Mouse (Mus musculus) MEL-GATA-1-ER (cell line): Measurements from ENCODE around the gene Kcna6.

Experiments
- DNase-seq: peaks from one replicate; pipeline ENCODE4 v3.0.0-alpha.2; 2012; ENCODE audit warnings: low read depth; ENCODE audit errors: extremely low read depth

Gene Kcna6

DNA sequence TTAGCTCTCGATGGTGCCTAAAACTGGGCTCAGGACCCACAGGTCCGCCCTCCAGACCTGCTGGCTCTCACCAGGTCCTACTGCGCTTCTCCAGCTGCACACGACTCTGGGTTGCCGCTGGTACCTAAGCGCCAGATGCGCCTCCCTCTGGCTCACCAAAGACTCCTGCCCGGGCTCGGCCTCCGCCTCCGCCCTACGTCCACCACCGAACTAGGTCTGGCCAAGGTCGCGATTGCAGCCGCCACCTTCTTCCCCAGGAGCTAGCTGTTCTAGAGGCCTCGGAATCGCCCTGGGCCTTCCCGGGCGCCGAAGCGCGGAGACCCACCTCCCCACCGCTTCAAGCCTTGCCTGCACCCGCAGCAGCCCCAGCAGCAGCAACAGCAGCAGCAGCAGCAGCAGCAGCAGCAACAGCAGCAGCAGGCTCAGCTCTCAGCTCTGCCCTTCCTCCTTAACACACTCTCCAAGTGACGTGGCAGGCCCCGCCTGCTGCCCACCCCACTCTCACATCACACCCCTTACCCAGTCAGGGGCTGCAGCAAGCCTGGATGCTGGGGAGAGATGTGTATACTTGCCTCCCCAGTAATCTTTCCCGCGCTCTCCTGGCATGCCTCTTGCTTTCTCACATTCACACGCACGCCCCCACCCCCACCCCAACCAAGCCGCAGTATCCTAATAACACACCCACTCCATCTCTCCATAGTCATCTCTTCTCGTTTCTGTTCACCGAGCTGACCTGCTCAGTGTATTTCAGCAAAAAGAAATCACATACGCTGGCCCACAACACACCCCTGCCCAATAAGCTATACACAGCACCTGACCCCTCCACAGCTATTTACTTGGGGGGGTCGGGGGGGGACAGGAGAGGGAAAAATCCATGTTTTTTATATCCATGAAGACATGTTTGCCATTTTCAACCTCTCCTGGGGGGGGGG is at the start of gene Kcna6:
Gene Kcna6, minus strand, starts transcription at position 464 of the 932 bp plus-strand sequence.
- no peak for DNase-seq

DNA sequence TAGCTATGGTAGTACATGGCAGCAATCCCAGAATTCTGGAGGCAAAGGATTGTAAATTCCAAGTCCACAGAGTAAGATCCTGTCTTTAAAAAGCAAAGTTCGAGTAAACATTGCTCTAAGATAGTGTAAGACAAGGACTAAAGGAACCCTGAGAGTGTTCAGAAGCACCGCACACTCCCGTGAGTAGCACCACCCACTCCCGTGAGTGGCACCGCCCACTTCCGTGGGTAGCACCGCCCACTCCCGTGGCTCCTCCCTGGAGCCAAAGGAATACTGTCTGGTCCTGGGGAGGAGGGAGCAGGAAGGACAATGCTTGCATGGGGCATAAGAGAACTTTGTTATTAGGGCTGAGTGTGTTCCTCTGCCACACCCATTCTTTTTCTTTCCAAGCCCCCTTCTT is 48.4 kb upstream of the Kcna6 start:
- DNase-seq = no peak

DNA sequence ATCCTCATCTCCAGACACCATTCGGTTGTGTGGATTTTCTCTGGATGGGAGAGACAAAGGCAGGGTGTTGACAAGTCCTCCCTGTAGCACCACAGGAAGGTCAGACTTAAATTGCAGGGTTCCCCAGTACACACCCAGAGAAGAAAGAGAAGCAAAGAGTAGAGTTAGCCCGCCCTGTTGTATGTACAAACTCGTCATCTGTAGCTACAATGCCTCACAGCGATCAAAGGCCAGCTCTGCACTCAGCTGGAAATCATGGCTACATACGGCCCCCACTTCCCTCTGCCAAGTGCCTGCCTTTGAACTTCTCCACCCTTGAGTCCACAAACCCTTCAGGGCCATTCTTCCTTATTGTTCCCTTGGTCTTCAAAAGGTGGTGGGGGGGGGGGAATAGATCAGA is 43.7 kb upstream of the Kcna6 start:
- no peak for DNase-seq

DNA sequence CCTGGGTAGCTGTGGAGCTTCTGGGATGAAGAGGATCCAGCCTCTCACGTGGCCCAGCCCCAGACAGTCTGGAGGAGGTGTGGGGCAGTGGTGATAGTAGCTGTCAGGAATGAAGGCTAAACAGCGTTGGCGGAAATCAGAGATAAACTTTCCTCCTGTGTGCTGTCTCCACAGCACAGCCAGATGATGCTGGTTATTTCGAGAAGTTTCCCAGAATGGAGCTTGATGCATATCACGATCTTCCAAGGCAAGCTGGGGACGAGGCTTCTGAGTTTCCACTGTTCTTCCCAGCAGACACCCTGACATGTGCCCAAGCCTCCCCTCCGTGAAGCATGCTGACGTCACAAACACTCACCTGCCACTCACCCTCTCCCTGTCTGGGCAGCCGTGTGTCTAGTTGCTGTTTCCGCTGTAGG is 43.2 kb upstream of the Kcna6 start:
- DNase-seq = no peak

DNA sequence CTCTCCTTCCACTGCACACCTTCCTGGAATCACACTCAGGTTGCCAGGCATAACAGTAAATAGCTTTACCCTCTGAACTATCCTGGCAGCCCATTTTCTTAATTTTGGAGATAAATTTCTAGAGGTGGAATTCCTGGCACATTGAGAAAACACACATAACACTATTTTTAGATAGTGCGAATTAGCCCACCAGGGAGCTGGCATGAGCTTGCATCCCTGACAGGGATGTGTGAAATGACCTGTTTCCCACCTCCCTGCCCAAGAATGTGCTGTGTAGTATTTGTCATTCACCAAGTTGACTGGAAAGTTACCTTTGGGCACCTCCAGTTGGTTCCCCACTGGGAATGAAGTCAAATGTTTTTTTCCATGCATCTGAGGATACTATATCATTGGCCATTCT is 42.6 kb upstream of the Kcna6 start:
- no peak for DNase-seq

DNA sequence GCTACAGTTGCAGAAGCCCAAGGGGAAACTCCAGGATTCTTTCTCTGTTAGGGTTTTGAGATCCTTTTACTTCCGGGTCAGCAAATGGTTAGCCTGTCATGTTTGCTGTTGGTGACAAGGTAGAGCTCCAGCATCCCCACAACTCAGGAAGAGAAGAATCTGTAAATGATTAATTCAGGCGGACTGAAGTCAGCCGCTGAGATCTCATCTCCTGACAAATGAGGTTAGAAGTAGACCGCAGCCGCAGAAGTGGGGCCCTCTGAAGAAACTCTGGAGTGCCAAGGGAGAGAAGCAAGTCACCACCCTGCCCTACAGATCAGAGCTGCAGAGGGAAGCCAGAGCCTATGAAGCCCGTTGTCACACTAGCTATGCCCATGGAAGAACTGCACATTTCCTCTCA is 37.4 kb upstream of the Kcna6 start:
- no peak for DNase-seq

DNA sequence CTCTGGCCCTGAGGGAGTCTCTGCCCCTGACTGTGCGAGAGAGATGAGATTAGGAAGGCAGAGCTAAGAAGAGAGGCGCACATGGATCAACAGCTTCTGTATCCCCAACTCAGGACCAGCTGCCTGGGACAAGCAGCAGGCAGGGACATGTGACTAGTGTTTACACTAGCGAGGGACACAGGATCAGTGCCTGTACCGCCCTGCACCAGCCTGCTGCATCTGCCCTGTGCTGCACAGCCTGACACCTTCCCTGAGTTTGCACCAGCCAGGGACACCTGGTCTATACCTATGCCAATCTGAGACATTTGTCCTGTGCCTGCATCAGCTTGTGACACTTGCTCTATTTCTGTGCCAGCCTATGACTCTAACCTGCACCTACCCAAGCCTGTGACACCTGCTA is 33.4 kb upstream of the Kcna6 start:
- DNase-seq = no peak

DNA sequence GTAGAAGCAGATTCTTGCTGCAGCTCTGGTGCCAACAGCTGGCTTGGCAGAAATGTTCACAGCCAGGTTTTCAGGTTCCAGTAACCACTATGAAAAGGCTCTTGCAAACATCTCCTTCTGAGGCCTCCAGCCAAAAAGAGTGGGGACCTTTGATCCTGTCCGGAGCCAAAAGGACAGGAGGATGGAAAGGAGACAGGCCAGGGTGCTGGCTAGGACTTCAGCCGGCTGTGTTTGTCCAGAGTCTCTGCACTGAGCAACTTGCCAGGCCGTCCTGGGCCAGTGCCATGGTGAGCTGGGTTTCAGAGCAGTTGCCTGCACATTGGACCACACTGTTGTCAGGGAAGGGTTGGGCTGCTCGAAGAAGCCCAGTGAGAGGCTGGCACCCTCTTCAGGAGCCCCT is 31.9 kb upstream of the Kcna6 start:
- DNase-seq = no peak

DNA sequence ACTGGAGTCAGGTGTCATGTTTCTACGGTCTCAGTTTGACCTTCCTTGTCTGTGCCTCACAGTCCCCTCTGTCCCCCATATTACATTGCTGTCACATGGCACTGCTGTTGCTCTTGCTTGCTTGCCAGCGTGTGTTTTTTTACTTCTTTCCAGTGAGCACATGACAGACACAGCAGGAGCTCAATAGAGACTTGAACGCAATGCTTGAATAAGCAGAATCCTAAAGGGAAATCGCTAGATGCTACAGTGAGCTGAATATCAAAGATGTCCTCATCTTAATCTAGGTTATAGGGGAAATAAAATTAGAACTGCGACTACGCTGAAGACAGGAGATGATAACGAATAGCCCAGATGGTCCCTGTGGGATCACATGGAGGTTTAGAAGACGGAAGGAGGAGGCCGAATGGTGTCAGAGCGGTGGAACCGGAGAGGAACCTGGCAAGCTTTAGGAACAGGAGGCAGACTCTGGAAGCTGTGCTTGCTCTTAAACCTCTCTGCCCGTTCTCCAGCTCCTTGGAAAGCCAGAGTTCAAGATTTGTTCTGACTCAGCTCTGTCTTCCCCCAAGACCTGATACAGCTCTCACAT is 29.8 kb upstream of the Kcna6 start:
- DNase-seq = no peak

DNA sequence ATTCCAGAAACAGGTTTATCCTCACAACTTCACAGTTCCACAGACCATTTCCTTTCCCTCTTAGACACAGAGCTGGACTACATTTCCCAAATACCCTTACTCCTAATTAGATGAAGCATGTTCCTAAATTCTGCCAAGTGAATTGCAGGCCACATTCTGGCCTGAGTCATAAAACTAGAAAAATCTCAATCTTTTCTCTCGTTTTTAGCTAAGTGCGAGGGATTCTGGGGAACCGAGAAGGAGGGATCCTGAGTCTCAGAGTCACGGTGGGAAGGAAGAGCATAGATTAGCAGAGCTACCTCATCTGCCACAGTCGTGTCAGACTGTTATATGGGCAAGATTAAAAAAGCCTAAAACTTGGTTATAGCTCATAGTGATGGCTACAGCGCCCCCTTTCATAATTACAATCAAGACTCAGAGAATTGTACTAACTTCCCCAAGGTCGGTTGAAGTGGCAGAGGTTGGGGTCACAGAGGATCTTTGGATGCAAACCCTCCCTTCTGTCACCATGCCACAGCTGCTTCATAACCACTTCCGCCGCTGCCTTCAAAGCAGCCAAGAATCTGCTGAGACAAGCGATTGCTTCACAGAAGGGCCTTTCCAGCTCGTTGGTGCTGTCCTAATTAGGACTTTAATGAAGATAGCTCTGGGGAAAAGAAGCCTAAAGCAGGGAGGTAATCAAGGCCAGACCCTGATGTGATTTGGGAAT is 28.6 kb upstream of the Kcna6 start:
- DNase-seq = no peak

DNA sequence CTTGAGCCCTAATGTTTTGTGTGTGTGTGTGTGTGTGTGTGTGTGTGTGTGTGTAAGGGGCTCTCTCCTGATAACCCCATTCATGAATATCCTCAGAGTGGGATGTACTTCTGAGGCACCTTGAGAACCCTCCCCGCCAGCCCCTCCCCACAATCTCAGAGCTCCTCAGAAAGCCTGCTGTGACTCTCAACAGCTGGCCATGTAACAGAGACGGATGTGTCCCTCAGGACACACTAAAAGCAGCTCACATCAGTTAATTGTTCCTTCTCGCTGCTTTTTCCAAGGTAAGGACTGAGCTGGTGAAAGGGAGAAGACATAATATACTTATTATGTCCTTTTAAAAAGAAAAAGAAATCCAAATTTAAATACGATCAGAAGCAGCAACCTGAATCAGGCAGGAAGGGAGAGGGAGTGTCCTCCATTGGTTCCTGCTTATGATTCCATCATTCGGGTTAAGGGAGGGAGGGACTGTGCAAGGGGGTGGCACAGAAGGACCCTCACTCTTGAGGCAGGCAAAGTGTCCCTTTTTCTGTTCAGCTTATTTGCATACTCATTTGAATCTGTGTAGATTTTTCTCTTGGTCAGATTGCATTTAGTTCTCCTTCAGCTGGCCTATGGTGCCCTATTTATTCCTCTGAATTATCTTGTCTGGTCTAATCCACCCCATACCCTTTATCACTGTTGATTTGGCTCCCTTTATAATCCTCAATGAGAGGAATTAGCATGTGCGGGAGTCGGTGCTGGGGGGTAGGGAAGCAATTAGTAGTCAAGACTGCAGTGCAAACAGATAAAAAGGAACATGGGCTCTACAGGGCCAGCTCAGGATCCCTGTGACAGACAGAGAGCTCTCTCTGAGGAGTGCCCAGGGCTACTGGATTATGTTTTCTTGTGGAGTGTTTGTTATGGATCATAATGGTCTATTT is 27.4 kb upstream of the Kcna6 start:
- DNase-seq = no peak

DNA sequence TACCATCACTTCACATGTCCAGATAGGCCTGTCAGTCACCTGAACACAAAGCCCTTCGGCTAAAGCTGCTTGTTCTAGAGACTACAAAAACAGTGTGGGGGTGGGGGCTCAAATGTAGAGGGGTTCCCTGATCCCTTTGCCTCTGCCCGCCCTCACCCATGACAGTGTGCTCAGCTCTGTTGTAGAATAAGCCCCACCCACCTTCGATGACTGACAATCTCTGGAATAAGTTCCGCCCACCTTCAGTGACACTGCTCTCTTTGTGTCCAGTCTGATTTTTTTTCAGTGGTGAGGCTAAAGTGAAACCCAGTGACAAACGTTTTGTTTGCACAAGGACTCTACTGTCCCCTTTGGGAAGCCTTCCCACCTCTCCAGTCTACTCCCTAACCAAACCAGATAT is 26.1 kb upstream of the Kcna6 start:
- DNase-seq = no peak

DNA sequence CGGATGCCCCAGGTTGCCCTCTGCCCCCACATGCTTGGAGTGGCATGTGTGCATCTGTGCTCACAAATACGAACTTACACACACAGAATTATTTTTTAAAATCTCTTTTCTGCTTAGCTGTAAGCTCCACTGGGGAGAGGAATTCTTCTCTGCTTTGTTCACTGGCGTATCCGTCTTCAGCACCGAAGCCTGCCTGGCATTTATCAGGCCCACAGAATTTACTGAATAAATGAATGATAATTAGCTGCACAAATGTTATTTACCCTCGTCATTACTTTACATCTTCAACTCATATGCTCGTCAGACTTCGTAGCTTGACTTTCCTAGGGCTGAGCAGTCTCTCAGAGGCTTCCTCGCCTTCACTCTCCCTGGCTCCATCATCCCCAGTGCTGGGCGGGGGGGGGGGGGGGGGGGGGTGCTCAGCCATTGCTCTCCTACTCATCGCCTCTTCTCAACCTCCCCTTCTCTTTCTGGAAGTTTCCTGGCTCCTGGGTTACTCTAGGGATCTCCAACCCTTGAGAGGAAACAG is 24.2 kb upstream of the Kcna6 start:
- DNase-seq = no peak

DNA sequence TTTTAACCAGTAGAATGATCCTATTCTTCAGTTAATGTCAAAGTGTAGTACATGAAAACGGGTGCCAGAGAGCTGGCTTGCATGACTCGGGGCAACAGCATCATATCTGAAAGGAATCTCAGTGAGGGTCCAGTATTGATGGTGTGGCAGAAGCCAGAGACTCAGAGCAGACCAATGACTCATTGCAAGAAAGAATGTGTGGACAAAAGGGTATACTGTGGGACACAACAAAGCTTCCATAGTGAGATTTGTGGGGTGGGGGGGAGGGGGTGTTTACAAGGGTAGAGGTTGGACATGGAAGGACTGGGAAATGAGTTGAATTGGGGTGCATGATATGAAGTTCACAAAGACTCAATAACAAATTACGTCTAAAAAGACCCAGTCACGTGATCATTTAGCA is 20.9 kb upstream of the Kcna6 start:
- no peak for DNase-seq

DNA sequence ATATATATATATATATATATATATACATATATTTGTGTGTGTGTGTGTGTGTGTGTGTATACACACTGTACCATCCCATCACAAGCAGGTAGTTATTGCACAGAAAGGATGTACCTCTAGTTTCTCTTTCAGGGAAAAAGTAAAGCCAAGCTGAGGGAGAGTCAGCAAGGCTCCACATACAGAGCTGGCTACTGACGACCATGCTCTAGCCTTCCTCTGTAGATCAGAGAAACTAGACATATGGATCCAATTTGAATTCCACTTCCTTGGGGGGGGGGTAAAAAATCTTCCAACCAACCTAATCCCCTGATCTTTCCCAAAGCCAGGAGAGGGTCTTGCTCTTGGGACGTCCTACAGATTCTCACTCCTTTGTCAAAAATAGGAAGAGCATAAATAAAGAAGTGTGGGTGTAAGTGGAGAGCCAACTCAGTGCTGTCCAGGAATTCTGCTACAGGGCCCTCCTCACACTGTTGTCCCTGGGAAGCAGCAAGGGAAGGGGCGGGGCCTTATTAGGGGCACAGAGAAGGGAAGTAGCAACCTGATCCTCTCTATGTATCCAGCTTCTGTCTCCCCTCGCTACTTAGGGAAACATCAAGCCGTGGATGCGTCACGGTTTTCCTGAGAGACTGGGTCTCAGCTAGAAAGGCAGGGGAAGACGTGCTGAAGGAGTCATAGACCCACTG is 15.4 kb upstream of the Kcna6 start:
- no peak for DNase-seq

DNA sequence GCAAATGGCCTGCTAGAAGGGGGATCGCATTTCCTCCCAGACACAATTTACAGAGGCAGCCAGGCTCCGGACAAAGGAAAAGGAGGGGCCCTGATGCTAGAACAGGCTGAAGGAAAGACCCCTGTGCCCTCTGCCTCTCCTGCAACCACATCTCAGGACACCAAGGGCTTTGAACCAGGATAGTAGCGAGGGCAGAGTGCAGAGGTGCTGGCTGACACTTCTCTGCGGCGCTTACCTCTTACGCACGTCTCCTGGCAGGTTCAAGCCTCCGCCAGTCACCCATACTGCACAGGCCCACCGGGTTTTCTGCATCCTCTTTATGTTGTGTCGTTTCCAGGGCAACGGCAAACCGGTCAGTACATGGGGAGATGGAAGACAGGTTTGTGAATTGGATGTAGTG is 12.0 kb upstream of the Kcna6 start:
- DNase-seq = no peak

DNA sequence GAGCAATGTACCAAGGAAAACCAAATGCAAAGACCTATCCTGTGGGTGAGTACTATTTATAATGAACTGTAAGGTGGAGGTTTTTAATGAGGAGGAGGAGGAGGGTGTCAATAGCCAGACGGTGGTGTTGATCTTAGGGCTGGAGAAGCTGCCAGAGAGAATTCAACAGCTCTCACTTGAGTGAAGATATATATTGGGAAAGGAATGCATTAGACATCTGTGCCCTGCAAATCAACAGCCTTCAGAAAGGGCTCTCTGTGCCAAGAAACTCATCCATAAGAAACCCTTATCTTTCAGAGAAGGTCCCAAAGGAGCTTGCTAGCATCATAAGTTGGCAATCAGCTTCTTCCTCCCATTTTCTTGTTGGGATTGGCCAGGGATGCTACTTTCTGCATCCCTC is 5.4 kb upstream of the Kcna6 start:
- no peak for DNase-seq

DNA sequence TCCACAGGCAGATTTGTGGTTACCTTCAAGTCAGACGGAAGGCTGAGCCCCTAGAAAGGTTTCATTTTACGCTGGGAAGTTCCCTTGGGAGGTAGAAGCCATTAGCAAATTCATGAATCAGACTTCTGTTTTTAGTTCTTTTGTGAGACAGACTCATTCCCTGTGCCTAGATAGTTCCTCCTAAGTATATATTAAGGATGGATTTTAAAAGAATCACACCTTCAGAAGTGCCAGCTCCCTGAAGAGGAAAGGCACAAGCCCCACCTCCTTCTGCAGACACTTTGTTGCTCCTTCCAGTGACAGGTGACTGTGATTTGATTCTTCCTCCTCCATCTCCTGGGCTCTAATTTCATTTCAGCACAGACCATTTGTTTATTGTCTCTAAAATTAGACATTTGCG is 2.1 kb upstream of the Kcna6 start:
- DNase-seq = no peak

DNA sequence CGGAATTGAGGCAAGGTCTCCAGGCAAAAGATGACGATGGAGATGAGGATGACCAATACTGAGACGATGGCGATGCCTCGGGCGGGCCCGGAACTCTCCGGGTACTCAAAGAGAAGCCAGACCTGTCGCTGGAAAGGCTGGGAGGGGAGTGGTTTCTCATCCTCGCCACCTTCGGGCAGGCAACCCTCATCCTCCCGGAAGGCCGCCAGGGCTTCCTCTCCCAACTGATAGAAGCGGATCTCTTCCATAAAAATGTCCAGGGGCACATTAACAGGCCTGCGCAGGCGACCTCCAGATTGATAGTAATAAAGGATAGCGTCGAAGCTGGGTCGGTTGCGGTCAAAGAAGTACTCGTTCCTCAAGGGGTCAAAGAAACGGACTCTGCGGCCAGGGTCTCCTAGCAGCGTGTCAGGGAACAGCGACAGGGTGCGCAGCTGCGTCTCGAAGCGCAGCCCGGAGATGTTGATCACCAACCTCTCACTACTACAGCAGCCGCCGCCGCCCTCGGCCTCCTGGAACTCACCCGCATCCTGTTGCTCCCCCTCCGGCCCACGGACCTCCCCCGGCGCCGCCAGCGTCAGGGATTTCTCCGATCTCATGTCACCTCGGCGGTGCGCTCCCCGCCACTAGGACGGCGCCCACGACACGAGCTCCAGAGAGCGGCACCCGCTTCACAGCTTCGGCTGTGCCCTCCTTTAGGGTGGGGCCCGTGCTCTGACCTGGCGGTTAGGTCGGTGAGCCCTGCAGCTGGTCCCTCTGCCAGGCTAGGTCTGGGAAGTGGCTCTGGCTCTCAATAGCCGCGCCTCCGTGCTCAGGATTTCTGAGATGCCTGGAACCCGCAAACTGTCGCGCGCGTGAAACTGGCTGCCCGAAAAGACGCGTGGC is 906 bp downstream of the Kcna6 start:
- DNase-seq = no peak

DNA sequence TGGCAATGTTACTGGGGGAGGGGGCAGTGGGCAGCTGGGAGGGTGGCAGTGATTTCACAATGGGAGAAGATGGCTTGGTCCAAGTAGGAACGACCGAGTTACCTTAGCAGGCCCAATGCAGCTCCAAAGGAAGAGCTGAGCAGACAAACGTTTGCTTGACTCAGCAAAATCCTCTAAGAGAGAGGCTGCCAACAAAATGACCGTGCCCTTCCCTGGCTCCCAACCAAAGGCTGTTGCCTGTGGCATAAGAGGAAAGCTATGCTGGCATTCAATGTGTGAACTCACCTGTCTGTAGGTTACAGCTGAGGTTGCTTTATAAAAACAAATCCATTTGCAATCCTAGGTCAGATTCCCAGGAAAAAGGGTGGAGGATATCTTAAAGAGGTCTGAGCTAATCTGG is 3.5 kb downstream of the Kcna6 start:
- no peak for DNase-seq
